Mouse (Mus musculus) granulocyte monocyte progenitor cell, adult 5-6 weeks (primary cell): ENCODE data around the gene Cd47. TPM values are rescaled to one million over a fixed set of nuclear protein-coding genes. Genes with fewer than 3 reads are reported as not detected.
A peak's percentile ranks its signal among the peaks of the same experiment; 100 is the strongest.
"Not testable (repeated sequence)": the region's sequence is repeated elsewhere in the genome, so short reads cannot be mapped to it uniquely, and the experiment has no call there.

Experiments
- ATAC-seq: replicated peaks from 2 replicates; pipeline ENCODE4 v1.8.0; 2016; ENCODE audit warnings: mild to moderate bottlenecking, moderate TSS enrichment, inconsistent platforms; ENCODE audit not compliant: poor library complexity, severe bottlenecking
- total RNA-seq, 2 experiments: library from RNA; stranded (forward) in 1 of 2; stranded (reverse) in 1 of 2; fragments of 200-712, 200-1000 nt in 1 of 2; fragments of >200 nt in 1 of 2; fragmentation: Nextera tagmentation in 1 of 2; gene quantifications; 2 replicates each; pipeline ENCODE4 v1.2.3; 2014 to 2017

Gene Cd47
- total RNA-seq, 2 experiments from 2014 or later, result 269 to 334 TPM

DNA sequence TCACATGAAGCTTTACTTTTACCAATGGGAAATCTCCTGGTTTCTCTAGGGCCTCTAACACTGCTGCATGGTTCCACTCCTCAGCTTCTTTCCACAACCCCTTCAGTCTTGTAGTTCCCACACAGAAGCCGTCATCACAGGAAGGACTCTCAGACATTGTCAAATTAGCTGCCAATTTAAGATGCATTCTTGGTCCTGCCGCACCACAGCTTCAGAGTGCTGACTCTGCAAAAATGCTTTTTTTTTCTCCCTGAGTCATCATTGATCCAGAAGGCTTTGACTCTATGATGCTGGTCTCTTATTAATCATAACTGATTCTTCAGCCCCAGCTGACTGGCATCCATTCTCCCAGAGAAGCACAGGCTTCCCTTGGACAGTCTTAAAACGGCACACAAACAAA lies 19.2 kb downstream of the Cd47 start:
- no peak for ATAC-seq

DNA sequence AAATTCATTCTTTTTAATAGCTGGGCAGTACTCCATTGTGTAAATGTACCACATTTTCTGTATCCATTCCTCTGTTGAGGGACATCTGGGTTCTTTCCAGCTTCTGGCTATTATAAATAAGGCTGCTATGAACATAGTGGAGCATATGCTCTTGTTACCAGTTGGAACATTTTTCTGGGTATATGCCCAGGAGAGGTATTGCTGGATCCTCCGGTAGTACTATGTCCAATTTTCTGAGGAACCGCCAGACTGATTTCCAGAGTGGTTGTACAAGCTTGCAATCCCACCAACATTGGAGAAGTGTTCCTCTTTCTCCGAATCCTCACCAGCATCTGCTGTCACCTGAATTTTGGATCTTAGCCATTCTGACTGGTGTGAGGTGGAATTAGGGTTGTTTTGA lies 30.6 kb downstream of the Cd47 start:
- not testable (repeated sequence) for ATAC-seq

DNA sequence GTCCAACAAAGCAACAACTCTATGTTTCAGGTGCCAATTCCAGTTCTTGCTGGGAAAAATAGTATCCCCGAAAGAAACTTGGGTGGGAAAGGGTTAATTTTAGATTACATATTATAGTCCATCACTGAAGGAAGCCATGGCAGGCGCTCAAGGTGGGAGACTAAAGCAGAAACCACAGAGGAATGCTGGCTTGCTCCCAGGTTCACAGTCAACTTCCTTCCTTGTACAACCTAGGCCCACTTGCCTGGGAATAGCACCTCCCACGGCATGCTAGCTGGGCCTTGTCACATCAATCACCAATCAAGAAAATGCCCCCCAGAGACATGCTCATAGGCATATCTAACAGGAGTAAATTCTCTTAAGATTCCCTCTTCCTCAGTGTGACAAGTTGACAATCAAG lies 32.0 kb downstream of the Cd47 start:
- no peak for ATAC-seq

DNA sequence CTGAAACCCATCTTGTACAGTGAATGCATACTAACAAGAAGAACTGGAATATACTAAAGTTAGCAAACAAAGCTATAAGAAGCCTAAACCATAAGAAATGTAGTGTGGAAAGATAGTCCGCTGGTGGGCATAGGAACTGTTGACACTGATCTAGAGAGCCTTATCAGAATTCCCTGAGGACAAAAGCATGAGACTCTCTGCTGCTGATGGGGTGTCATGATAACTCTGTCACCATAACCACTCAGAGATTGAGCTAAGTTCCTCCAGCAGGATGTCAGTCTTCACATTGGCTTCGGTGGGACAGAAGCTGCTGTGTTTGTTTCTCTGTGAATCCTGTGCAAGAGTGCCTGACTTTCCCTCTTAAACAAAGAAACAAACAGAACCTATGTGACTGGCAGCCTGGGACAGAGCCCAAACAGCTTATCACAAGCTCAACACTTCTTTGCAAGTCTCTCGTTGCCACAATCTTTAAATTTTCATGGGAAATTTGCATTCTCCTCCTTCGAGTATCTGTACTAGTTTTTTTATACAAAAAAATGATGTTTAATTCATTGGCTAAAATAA lies 33.9 kb downstream of the Cd47 start:
- ATAC-seq, result no peak

DNA sequence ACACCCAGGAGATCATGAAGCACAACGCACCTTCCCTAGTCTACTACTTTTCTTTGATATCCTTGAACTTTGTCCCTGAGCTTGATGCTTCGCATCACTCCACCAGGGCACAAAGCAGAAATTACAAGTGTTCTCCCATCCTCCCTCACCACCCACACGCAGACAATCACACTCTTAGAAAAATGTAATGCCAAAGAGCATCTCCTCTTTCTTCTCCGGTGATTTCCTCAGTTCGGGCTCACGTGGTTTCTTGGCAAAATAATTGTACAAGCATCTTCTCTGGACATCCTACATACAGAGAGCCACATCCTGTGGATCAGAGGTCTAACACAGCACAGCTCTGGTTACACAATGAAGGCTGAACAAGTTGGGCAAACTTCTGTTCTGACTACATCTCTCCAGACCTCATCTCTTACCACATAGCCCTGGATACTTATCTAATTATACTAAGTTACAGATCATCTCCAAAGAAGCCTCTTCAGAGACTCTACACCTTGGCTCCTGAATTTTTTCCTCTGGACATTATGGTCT lies 36.4 kb downstream of the Cd47 start:
- ATAC-seq, result peak; percentile 69

DNA sequence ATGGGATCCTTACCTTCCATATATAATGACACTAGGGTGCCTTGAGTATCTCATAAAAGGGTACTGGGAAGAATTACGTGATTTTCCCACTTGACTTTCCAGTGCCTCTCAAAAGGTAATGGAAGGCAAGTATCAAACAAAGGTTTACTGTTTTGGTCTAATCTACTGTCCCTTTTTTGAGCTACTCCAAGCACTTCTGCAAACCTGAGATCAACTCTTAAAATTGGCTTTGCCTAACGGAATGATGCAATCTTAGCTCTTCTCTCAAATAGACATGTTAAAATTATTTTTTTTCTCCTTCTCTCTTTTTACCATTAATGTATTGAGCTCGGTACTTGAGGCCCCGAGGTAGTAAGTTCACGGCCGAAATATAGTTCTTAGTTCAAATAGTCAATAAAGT lies 38.6 kb downstream of the Cd47 start:
- no peak for ATAC-seq

DNA sequence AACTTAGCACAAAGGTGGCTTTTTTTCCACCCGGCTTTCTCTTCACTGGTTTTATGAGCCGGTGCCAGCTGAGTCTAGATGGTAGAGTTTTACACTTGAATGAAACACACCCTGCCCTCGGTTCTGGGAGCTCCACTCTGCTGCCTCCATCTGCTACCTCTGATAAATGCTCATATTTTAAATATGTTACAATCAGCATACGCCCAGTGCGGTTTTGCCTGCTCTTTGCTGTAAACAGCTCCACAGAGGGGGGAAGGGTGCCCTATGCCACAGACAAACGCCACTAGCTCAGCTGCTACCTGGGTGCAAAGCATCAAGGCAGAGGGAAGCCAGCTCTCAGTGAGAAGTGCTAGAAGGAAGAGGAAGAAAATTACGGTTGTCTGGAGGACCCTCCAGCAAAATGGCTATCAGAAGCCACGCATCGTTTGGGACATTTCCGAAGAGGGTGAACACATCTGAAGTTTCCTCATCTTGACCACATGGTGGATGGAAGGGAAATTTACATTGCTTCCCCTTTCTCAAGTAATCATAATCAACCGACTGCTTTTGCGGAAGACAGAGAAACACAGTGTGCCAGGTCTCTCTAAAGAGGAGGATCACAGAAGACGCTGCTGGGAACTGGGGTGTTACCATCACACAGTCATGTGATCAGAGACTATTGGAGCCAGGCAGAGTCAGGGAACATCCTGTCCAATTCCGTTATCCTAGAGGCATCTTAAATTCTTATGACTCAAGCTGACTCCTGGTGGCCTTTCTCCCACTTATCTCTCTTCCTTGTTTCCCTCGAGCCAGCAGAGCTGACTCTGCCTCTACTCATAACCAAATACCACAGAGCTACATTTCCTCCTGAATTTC lies 39.6 kb downstream of the Cd47 start:
- peak; percentile 73 for ATAC-seq

DNA sequence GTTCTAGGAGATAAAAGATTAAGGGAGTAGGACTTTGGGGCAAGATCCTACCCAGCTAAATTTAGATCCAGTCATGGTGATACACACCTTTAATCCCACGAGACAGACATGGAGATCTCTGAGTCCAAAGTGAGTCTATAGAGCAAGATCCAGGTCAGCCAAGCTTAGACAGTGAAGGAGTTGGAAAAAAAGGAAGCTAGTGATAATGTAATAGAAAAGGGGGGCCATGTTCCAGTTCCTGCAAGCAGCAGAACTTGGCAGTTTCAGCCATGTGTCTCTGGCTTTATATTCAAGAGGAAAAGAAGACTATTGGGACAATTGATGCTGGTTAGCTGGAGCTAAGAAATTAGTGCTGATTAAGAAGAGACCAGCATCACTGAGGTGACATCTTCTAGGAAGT lies 43.4 kb downstream of the Cd47 start:
- ATAC-seq, result no peak

DNA sequence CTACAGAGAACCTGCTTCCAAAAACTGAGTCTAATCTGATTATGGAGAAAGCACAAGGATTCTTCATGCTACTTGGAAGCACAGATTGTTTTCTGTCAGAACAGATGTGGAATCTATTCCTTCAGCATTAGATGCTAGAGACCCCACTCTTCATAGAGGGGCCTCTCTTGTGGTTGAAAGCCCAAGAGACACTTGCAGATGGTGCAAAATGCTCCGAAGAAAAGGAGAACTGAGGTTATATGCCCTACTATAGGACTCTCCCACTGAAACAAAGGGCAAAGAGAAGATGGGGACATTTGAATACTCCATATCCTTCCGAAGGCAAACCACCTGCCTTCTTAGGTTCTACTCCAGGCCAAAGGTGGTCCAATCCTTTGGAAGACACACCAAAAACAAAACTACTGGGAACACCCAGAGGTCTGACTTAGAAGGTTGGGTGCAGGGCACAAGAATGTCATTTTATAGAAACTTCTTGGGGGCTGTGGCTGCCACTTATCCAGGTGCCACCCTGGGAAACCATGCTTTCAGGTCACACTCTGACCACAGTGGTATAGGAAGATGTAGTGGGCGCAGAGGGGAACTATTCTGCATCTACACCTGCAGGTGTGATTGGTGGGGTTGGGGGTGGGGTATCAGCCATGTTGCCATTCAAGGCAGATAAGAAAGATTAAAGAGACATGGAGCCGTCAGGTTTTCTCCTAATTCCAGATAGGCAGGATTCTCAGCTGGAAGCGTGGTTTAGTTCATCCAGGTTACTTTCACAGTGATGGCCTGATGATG lies 47.1 kb downstream of the Cd47 start:
- peak; percentile 74 for ATAC-seq

DNA sequence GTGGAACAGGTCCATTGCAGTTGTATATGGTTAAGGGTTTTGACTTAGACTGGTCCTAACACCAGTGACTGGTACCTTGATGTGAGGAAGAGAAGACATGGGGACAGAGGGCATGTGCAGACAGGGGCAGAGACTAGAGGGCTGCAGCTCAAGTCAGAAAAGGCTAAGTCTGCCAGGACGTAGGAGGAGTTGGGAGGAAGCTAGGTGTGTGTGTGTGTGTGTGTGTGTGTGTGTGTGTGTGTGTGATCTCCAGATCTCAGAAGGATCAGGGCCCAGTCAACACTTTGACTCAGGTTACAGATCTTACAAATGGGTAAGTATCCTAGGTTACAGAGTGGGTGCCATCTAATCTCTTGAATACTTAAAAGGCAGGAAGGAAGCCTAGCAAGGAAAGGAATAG lies 48.3 kb downstream of the Cd47 start:
- ATAC-seq, result no peak

DNA sequence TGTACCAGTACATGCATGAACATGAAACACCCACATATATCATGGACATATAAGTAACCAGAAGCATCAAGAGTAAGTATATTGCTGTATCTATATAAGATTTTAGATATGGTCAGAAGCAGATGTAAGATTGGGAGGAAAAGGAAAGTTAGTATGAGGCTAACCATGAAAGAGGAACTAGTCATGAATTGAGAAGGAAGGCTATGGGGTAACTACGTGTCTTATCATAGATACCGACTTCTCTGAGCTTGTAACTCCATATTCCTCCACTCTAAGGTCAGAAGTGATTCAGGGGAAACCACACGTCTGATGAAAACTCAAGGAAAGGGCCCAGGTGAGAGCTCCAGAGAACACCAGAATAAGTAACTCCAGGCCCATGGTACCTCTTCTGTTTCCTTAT lies 52.6 kb downstream of the Cd47 start:
- ATAC-seq, result peak; percentile 25

DNA sequence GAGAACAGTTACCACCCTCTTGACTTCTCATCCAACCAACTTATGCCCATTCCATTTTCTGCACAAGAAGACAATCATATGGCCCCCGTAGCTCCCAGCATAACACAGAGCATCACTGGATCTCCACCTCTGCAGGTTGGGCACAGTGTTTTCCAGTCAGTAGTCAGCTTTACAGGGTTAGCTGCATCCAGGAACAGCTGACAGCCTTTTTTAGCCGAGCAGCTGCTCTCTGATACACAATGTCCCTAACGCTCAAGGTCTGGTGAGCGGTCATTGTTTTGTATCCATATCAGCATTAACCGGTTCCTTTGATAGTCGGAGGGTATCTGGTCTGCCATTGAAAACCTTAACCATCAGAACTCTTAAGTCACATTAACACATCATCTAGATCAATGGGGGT lies 53.3 kb downstream of the Cd47 start:
- ATAC-seq, result no peak

DNA sequence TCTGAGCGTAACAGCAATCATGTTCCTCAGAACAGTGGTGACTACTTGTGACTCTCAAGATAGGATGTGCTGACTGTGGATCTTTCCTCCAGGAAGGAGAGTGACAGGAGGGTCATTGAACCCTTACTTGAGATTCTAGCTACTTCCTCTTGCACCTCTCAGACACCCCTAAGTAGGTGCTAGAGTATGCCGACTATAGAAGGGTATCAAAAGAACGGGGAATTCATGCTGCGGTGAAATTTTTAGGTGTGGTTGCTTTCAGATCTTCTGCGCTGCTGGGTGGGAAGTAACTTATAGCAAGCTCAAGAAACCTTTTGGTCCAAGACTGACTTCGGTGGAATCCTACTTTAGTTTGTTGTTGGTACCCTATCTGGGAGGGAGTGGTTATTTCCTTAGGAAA lies 53.9 kb downstream of the Cd47 start:
- ATAC-seq, result no peak

DNA sequence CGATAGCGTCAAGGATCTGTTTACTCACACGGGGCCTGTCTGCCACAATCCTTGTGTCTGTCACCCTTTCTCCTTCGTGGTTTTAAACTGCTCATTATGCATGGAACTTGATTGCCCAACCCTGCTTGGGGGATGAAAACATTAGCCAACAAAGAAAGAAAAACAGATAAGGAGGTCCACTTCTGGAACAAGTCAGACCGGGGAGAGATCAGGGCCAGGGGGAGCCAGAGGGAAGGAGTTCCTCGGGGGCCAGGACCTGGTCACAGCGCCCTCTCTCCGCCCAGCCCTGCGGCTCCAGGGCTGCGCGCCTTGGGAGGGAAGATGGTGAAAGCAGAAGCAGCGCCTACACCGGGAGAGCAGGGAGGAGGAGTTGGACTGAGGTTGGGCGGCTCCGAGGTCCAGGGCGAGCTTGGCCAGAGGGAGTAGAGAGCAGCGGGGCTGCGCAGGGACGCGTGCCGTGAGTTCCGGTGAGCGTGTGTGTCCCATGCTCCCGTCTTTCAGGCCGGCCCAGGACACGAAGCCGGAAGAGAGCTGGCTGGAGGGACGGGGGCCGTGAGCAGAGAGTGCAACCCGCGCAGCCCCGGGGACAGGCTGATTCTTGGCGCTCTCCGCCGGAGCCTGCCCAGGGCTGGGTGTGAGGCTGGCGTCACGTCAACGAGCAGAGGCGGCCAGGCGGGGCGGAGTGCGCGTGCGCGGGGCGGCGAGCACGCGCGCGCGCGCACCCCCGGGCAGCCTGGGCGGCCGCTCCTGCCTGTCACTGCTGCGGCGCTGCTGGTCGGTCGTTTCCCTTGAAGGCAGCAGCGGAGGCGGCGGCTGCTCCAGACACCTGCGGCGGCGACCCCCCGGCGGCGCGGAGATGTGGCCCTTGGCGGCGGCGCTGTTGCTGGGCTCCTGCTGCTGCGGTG lies 54.9 kb downstream of the Cd47 start:
- ATAC-seq, result peak; percentile 55

DNA sequence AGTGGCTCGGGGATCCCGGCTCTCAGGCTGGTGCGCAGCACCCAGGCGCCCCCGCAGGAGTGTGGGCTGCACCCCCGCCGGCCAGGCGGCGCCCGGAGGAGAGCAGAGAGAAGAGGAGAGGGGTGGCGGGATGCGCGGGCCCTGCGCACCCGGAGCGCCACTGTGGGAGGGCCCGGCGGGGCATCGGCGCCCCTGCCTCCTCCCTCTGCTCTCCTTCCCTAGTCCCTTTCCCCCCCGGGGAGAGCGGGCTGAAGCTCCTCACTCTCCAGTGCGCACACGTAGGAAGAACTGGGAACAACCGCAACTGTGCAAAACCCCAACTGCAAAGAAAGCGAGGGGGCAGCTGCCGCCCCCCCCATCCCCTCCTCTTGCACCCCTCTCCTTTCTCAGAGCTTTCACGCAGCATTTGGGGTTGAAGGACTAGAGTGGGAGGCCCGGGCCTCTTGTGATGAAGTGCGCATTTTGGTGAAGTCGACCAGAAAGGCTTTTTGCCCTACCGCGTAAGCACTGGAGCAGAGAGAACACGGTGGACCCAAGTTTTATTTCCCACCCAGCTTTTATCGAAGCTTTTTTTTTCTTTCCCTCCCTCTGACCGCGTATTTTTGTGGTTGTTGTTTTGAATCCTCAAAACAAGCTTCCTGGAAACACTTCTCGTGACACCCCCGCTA lies 55.6 kb downstream of the Cd47 start:
- peak; percentile 10 for ATAC-seq

DNA sequence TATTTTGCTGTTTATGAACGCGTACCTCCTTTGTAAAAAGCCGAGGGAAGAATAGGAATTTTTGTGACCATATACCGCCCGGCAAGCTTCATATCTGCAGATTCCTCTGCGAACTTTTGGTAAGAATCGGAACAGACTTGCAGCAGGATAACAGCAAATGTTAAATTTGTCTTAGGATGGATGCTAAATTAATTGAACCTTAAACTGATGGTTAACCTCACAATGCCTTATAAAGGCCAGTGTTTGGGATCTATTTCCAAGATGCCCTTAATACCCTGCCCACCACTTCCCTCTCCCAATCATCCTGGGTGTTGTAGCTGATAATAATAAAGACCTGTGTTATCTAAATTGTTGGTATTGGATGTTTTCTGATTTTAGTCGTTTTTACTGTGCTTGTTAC lies 56.3 kb downstream of the Cd47 start:
- ATAC-seq, result no peak

DNA sequence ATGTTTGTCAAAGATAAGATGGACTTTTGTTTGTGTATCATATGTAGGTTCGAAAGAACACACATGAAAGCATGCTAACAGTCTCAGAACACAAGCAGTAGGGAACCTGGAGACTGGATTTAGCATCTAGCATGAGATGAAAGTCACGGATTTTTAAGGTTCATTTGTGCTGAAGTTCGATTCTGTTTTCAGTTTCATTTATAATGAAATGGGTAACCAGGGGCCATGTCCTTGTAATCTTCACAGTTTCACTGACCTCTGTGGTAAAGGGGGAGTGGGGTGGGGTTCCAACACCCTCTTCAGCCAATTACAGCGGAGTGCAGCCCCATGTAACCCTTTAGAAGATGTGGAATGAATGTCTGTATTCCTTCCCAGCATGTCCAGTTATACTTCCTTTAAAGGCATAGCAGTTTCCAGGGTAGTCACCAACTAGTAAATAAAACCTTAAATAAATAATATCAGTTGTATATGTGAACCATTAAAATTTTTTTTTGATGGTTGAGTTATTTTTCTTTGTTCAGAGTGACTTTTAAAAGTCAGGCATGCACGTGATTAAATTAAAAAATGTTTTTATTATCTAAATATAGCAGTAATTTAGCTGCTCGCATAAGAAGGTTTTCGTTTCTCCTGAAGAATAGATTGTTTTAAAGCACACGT lies 57.3 kb downstream of the Cd47 start:
- ATAC-seq, result peak; percentile 22

DNA sequence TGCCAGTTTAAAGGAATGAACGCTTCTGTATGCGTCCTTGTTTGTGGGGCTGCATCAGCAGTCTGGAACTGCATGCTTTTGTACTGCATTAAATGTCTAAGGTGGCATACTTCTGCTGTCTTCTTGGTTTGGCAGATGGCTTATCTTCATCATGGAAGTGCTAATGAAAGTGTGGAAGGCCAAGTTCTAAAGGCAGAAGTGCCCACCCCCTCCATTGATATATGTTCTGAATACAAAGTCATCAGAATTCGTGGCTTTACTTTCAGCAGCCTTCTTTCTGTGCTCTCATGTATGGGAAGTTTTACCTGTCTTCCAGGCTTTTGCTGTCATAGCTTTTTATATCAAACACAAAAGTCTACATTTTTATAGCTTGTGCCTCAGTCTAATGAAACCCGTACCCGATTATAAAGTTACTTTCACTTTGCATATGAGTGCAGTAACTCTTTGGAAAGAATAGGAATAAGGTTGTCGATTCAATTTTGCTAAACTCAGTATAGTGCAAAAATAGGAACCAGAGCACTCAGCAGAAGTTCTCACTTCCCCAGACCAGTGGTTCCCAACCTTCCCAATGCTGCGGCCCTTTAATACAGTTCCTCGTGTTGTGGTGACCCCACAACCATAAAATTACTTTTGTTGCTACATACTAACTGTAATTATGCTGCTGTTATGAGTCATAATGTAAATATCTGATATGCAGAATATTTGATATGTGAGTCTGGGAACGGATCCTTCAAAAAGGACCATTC lies 58.0 kb downstream of the Cd47 start:
- peak; percentile 13 for ATAC-seq
